Mouse (Mus musculus) mouse embryonic stem cell (cell line): ENCODE results near the gene Esrra.

Experiments used
- in situ Hi-C, 2 experiments: fragments of 300-500 bp; cut with MboI; formaldehyde crosslinking; loops; 1 replicate in 1 of 2; 3 replicates in 1 of 2; pipeline ENCODE4 v1.14.3; 2019 to 2020; ENCODE audit warnings: low sequenced_read_pairs in 2 of 2, low pct_unique_long_range_greater_than_20kb in 1 of 2, mixed read lengths in 1 of 2; ENCODE audit not compliant: unreplicated experiment in 1 of 2

Esrra gene

DNA sequence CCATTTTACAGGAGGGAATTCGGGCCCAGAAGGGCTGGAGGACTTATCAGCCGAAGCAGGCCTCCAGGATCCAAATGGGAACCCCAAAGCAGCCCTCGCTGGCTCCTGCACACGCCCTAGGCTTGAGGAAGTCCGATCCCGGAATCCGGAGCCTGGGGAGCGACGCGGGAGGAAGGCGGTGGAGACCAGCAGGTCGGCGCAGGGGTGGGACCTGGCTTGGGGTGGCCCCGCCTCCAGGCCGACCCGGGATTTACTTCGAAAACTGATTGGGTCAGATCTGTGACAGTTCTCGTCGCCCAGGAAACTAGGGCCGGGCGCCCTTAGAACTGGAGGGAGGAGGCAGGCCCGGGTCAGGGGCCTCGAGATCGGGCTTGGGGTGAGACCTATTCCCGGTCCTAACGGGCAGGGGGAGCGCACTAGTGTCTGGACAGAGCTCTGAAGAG lies 20.7 kb upstream of the Esrra start, which contains the start of gene Gpr137:
TSS of gene Gpr137 (minus strand) at position 232 of the 443 bp plus-strand sequence.
- in situ Hi-C loops, result no loop called here

DNA sequence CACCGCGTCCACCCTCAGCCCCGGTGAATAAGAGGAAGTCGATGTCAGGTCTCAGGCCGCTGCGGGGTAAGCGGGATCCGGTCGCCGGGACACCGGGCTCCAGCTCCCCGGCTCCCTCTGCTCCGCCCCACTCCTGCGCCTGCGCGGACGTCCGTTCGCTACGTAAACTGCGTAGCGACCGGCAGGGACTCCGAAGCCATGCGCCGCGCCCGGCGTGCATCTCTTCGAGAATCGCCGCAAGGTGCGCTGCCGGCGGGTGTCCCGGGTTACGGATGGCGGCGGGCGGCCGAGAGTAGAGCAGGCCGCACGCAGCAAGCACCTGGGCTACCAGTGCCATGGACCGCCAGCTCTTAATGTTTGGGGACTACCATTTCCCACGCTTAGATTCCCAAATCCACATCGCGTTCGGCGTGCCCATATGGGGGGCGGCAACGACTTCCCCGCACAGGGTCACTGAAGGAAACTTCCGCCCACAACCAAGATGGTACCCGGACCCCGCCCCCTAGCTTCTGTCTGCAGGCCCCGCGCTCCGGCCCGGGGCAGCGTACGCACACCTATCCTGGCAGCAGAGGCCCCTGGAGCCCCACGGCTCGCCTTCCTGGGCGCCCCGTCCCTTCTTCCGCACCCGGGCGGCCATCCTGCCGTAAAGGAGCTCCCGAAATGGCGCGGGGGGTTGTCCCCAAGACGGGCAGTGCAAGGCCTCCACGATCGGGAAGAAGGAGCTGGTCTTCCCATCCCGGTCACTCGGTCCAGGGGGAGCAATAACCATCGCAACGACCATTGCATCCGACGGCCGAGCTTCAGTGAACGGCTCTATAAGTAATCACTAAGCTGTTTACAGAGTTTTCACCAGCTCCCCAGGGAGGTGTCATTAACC lies 20.0 kb upstream of the Esrra start, which contains the start of gene Bad:
TSS of gene Bad (plus strand) at position 490 of the 877 bp plus-strand sequence.
- in situ Hi-C loops, result no loop called here

DNA sequence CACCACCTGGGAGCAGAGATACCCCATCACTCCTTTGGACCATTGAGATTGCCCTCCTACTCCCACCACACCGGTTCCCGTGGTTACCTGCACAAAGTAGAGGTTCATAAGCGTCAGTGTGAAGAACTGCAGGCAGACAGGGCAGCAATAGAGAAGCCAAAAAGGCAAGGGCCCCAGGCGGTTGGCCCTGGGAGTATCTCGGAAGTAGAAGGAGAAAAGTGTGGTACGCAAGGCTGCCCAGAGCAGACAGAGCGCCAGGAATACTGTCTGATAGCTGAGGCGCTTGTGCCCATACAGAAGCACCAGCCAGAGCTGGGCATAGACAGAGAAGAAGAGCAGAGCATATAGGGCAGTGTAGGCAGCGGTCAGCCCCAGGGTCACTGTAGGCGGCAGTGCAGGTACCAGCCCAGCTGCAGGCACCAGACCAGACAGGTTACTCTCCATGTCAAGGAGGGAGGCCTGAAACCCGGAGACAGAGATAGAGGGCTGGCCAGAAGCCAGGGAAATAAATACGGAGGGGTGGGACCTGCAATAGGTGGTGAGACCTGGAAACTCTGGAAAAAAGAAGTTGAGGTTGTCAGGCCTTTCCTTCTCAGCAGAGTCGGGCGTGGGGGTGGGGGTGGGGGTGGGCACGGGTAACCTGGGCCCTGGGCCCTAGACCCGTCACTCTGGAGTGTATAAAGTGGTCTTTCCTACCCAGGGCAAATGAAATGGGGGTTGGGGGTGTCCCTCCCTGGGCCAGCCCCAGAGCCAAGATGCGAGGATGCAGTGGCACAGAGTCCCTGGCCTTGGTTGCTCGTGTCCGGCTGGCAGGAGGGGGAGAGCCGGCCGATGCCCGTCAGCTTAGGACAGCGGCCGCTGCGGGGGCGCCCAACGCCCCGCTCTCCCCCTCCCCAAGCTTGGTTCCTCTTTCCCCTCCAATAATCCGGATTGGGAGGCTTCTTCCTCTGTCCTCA lies 19.1 kb upstream of the Esrra start:
- in situ Hi-C loops, result no loop called here

DNA sequence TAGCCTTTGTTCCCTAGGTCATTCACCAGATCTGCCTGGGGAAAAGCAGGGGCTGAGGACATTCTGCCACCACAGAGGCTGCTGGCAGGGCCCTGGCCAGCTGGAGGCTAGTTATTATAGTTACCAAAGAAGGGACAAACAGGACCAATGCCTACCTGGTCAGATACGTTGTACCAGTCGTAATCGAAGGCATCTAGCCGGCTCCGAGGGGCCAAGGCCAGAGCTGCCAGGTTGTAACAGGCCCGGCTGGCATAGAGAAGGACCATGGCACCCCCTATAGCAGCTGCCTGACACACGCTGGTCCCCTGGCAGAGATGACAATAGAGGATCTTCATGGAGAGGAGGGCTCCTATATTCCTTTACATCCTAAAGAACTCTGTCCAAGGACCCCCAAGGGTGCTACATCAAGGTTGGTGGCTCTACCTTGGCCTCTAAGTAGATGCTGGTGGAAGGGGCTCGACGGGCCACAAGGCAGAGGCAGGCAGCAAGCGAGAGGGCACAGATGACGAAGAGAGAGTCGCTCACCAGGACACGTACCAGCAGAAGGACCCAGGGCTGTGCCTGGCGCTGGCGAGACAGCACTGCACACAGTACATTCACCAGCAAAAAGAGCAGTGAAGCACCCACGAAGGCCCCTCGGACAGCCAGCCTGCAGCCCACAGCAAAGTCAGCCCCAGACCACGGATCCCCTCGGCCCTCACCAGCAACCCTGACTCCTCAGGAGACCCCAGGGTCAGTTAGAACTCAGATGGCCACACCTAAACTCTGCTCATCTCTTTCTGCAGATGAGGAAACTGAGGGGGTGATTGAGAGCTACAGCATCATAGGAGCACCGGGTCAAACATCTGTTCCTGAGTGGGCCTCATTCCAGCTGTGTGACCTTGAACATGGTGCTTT lies 17.7 kb upstream of the Esrra start:
- in situ Hi-C loops, result loop anchor here in 1 of 2 experiments (5.0 kb wide), 1 partner anchor 67 kb away; no protein-coding TSS in a partner anchor

DNA sequence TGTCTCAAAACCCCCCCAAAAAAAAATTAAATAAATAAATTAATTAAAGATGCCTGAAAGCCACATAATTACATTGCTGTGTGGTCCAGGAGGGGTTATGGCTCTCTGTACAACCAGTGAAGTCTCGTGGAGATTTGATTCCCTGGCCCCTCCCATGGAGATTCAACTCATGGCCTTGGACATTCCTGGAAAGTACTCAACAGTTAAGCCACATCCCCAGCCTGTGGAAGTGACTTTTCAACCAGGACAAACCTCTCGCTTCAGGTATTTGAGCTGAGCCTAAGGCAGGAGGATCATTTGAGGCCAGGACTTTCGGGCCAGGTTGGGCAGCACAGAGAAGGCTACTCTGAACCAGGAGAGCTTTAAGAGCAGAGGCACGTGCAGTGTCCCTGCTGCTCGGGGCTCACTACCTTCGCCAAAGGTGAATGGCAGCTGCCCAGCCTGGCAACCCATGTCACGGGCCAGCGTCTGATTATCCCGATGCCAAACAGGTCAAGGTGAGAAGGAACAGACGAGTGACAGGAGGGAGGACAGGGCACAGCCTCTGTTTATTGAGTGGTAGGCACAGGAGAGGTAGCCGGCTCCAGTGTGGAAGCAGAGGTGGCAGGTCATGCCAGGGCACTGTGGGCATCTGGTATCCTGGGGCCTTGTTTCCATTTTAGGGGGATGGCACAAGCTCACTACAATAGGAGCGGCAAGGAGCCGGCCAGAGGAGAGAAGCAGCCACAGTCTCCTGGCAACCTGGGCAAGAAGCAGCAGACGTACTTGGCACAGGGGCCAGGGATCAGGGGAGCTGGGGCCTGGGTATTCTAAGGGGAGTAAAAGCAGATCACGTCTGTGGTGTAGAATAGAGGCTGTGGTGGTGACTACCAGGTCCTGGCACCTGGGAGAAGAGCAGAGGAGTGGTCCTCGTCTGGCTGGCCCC lies 16.2 kb upstream of the Esrra start:
- in situ Hi-C loops, result loop anchor here in 1 of 2 experiments (5.0 kb wide), 1 partner anchor 66 kb away; no protein-coding TSS in a partner anchor

DNA sequence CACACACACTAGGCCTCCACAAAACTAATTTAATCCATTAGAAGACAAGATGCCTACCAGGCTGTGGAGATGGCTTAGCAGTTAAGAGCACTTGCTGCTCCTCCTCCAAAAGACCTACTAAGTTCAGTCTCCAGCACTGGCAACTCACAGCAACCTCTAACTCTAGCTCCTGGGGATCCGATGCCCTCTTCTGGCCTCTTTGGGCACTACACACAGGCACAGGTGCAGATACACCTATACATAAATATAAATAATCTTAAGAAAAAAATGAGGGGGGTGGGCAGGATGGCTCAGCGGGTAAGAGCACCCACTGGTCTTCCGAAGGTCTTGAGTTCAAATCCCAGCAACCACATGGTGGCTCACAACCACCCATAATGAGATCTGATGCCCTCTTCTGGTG lies 14.7 kb upstream of the Esrra start:
- in situ Hi-C loops, result loop anchor here in 1 of 2 experiments (5.0 kb wide), 1 partner anchor 64 kb away; no protein-coding TSS in a partner anchor

DNA sequence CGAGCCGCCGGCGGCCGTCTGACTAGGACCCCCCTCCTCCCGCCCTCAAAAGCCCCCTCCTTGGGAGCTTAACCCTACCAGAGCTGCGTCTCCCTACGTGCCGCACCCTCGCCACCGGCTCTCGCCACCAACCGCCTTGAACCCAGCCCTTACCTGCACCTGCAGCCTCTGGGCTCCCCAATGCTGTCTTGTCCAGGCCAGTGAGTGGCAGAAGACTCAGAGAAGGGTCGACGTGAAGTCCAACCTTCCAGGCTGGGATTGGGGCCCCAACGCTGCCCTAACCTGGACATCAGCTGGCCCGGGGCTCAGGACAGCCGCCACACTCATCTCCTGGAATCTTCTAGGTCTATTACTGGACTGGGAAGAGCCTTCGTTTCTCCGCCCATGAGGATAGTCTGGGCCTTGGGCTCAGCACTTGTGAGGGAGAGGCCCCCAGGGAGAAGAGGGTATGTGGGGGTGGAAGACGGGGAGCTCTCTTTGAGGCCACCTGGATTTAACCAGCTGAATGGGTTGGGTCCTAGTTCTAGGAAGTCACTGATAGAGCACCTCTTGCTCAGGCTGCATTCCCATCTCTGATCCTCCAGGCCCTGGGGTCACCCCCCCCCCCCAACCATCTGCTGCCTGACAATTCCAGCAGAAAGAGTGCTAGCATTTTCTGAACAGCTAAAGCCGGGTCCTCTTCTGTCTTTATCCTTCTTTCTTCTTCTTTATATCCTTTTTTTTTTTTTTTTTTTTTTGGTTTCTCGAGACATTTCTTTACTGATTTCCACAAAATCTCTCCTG lies 12.8 kb upstream of the Esrra start, which contains the start of gene Kcnk4:
TSS of gene Kcnk4 (minus strand) at position 321 of the 783 bp plus-strand sequence.
- in situ Hi-C loops, result no loop called here

DNA sequence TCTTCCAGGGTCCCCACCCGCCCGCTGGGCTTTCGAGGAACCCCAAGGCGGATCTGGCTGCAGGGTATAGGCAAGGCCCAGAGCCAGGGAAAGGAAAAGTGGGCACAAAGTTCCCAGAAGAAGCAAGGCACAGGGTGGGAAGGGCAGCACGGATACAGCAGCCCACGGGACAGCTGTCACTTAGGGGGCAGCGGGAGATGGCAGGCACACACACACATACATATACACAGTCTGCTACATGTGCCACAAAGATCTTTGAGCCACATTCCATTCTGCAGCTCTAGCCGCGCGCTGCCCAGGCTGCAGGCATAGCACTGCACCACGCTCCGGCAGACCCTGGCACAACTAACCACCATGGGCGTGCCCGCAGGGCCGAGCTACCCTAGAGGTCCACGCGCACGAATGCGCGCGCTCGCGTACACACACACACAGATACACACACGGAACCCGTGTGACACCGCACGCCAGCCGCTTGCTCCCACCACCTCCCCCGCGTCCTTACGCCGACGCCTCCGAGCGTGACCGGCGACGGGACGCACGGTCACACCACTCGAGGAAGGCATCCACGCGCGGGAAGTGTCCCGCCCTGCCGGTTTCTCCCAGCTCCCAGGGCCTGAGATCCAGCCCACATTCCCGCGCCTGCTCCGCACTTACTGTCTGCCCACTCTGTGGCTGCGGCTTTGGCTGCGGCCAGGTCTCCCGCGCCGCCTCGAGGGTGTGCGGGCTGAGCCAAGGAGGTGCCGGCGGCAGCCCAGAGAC lies 12.0 kb upstream of the Esrra start:
- in situ Hi-C loops, result no loop called here

DNA sequence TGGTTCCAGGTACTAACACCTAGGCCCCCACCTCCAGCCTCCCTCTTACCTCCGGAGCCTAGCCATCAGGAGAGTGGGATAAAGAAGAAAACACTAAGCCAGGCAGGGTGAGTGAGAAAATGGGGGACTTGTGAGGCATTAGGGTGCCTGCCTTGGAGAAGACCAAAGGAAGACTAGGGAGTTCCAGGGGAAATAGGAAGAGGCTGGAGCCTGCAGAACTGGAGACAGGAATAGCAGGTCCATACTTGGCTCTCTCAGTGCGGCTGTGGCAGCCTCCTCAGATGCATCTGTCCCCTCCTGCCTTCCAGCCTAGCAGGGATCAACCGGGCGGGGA lies 11.5 kb upstream of the Esrra start:
- in situ Hi-C loops, result no loop called here

DNA sequence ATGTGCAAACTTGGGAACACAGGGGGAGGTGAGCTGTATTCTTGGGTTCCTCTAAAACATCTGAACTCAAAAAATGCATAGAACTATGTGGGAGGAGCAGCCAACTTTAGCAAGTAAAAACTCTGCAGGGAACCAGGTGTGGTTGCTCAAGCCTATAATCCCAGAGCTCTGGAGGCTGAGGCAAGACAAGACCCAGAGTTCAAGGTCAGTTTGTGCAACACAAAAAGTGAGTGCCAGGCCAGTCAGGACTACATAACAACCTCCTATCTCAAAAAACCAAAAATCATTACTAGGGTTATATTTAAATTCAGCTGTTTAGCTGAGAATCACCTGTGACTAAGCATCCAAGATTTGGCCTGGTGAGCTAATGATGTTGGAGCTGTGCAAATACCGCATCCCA lies 10.4 kb upstream of the Esrra start:
- in situ Hi-C loops, result no loop called here

DNA sequence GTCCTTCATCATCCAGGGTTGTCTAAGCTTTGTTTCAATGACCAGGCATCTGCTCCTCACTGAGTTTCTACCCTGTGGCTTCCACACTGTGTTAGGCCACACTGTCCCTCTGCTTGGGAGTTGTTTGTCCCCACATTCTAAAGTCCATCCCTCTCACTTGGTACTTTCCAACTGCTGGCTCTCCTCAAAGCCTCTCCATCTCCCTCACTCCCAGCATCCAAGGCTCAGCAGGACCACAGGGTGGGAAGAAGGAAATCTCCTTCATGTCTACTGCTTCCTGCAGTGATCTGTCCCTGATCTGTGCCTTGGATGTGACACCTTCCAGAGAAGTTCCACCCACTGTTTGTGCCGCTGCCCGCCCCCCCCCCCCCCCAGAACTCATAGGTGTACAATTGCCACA lies 9.4 kb upstream of the Esrra start:
- in situ Hi-C loops, result no loop called here

DNA sequence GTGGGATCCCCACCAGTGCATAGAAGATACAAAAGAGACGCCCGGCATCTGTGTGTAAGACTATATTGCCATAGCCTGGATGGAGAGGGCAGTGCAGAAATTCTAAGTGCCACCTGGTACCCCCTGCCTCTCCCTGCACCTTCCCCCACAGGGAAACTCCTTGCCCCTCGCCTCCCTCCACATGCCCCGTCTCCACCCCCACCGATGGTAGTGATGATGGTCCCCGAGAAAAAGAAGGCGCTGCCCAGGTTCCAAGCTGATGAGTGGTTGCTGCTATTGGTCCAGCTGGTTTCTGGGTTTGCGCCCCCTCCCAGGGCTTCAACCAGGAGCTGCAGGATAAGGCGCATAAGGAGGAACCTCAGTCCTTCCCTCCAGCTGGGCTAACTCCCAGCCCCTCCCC lies 6.5 kb upstream of the Esrra start:
- in situ Hi-C loops, result no loop called here

DNA sequence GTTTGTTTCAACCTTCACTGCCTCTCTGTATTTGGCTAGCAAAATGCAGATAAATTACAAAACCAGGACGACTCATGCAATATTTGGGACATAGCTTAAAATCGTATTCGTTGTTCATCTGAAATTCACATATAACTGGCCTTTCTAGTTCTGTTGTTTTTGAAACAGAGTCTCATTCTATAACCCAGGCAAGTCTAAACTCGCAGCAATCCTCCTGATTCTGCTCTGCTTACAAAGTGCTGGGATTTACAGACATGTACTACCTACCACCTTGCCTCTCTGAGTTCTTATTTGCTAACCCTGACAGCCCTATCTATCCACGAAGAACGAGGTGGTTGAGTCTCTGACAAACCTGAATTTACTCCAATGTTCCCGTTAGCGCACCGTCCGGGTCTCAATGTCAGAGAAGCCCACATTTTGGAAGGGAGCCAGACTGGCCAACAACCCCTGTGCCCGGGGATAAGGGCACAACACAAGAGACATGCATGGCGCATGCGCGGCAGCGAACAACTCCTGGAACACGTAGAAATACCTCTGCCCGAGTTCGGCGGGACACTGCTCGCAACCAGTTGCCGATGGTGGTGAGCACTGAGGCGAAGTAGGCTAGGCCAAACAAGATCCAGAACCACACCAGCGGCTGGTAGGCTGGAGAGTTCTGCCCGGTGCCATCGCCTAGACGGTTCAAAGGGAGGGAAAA lies 5.1 kb upstream of the Esrra start:
- in situ Hi-C loops, result no loop called here

DNA sequence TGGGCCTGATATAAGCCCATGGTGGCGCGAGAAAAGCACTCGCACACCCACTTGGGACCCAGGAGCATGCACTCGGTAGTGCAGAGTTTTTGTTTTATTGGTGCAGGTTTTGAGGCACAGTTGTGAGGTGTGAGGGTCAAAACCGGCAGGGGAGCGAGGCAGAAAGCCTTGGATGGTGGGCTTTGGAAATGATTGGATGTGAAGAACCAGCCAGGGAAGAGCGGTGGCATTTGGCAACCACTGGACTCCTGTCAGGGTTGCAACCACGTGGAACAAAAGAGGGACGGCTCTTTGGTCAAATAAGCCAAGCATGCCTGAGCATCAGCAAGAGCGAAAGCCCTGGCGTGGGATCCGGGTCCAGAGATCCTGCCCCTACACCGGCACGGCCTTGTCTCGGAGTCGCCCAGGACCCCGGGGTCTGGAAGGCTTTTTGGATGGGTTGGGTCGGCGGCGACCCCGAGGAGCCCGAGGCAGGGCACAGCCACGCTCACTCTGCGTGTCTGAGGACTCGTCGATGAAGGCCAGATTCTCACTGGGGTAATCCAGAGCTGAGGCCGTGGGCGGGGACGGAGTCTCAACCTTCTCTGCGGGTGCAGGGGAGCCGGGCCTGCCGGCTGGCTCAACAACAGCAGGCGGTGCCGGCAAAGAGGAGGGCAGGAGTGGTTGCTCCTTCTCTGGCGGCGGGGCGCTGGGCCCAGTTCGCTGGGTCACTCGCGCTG lies 4.2 kb upstream of the Esrra start:
- in situ Hi-C loops, result no loop called here

DNA sequence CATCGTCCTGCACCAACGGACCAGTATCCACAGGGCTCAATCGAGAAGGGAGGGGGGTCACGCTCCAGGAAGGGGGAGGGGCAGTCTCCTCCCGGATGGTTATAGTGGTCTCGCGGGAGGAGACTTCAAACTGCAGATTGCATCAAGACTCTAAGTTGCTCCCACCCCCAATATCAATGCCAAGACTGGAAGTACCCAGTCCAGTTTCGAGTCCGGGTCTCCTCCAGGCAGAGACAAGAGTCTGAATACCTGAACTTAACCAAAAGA lies 3.6 kb upstream of the Esrra start, which contains the start of gene Catsperz:
TSS of gene Catsperz (minus strand) at position 74 of the 267 bp plus-strand sequence.
- in situ Hi-C loops, result no loop called here
